Mouse (Mus musculus): ENCODE results near the gene Kcnq2. TPM values are rescaled to one million over a fixed set of nuclear protein-coding genes. Genes with fewer than 3 reads are reported as not detected.

Gene Kcnq2
- 30.7 and 34.3 TPM in 2 replicates for polyA plus RNA-seq (2016; fragmentation: Nextera tagmentation; extraction: Ambion mirVana)

DNA sequence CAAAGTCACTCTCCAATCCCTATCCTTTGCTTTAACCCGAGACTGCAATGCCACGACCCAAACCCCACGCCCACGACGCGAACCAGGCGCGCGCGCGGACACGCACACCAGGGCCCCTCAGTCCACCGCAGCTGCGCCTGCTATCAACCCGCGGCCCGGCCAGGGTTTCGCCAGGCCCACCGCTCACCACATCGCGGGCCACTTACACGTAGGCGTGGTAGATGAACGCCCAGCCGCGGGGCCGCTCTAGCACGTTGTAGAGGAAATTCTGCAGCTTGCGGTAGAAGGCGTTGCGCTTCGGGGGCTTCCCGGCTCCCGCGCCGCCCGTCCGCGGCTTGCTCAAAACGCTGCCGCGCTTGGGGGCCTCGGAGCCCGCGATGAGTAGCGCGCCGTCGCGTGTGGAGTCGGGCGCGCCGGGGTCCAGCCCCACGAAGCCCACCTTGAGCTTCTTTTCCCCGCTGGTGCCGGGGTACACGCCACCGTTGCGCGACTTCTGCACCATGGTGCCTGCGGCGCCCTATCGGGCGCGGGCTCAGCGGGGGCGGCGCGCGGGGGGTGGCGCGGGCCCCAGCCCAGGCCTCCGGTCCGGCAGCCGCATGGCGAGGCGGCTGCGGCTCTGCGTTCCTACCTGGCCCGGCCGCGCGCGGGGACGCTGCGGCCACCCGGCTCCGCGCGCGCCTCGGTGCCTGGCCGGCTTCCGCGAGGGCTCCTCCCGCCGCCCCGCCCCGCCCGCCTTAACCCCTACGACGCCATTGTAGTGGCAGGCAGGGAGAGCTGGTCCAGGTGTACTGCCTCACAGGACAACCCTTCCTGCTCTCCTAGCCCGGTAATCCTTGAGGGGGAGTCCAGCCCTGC lies at the start of gene Kcnq2:
Gene Kcnq2 (minus strand): TSS at position 710 of the 855 bp plus-strand sequence.
- Histone ChIP-seq H3K27ac (replicated peaks) (peak within 1 kb of the TSS; percentile 93), H3K27me3 (peaks cover 71% of the 10 kb centered on the region)

DNA sequence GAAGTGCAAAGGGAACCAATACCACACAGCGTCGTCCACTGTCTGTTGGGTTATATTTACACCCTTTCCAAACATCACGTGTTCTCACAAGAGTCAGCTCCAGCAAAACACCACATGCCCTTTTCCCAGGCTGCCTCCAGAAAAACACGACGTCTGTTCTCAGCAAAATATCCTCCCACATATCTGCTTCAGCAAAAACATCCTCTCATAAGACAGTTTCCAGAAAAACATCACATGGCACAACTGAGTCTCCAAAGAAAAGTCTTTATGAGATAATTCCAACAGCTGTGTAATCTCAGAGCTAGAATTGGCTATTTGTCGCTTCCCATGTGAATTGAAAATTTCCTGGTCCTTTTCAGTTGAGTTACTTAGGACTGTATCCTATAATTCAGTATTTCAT lies 45.8 kb upstream of the Kcnq2 start:
- Histone ChIP-seq H3K9ac (replicated peaks) (no peak overlapping the region), H3K27me3 (peaks cover 8% of the 10 kb centered on the region; the same call in 1 of the 2 replicates), H3K36me3 (no peaks in the 10 kb centered on the region), H3K4me2 (replicated peaks) (no peak overlapping the region), H3K27ac (replicated peaks) (no peak overlapping the region), H3K4me1 (no peaks in the 10 kb centered on the region), H3K9me3 (no peaks in the 10 kb centered on the region), H3K4me3 (no peak overlapping the region)
- ATAC-seq (ENCODE audit: low FRiP score, low read depth), result no peak
- WGBS, result 79% methylated on average over 6 of the region's 6 CpGs

More for the DNA sequence above, at the start of gene Kcnq2:
- ATAC-seq (ENCODE audit: low FRiP score, low read depth), result peak; percentile 69
- H3K4me1 ChIP-seq, result peaks cover 18% of the 10 kb centered on the region
- under 1% methylated on average over 98 of the region's 104 CpGs for WGBS
- peak within 1 kb of the TSS; percentile 76 for H3K4me3 ChIP-seq
- H3K9ac ChIP-seq (replicated peaks), result peak within 1 kb of the TSS; percentile 80
- no peaks in the 10 kb centered on the region for H3K36me3 ChIP-seq
- H3K9me3 ChIP-seq, result no peaks in the 10 kb centered on the region
- H3K4me2 ChIP-seq (replicated peaks), result peak within 1 kb of the TSS; percentile 85

DNA sequence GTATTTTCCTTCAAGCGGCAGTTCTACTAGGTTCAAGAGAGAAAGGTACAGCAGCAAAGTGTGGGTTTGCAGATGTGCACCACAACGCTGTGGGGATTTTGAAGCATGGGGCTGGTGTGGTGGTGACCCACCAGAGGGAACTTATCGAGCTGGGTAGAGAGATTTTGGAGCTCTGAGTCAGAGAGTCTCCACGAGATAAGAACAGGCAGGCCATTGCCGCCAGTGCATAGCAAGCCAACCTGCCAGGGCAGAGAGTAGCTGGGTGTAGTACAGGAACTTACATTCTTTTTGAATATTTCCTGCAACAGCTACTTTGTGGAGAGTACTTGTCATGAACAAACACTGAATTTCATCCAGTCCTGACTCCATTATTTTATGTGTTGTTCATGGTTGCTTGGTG lies 43.4 kb upstream of the Kcnq2 start:
- H3K4me1 ChIP-seq, result no peaks in the 10 kb centered on the region
- no peak overlapping the region for H3K4me3 ChIP-seq
- H3K4me2 ChIP-seq (replicated peaks), result no peak overlapping the region
- ATAC-seq (ENCODE audit: low FRiP score, low read depth), result no peak
- H3K9me3 ChIP-seq, result no peaks in the 10 kb centered on the region
- no peak overlapping the region for H3K27ac ChIP-seq (replicated peaks)
- H3K9ac ChIP-seq (replicated peaks), result no peak overlapping the region
- no peaks in the 10 kb centered on the region for H3K36me3 ChIP-seq
- WGBS, result 87% methylated on average over 5 of the region's 5 CpGs
- H3K27me3 ChIP-seq, result no peaks in the 10 kb centered on the region

DNA sequence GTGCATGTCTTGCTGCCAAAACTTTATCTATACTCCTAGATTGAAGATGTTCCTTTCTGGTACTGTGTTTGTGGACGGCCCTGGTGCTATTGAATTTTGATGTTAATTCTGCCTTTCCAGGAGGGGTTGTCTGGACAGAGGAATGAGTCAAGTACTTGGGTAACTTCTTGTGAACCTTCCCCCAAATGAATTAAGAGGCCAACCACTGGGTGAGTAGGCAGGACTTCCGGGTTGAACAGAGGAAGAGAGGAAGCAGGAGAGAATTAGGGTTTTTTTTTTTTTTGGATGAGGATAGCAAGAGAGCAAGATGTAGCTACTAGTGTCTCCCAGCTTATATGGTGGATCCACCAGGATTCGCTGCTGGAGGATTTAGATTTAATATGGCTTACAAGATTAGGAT lies 42.9 kb upstream of the Kcnq2 start:
- Histone ChIP-seq H3K4me1 (no peaks in the 10 kb centered on the region), H3K4me3 (no peak overlapping the region), H3K9me3 (no peaks in the 10 kb centered on the region), H3K27ac (replicated peaks) (no peak overlapping the region), H3K36me3 (no peaks in the 10 kb centered on the region), H3K27me3 (no peaks in the 10 kb centered on the region), H3K9ac (replicated peaks) (no peak overlapping the region), H3K4me2 (replicated peaks) (no peak overlapping the region)
- ATAC-seq (ENCODE audit: low FRiP score, low read depth), result no peak
- 79% methylated on average over 3 of the region's 3 CpGs for WGBS

DNA sequence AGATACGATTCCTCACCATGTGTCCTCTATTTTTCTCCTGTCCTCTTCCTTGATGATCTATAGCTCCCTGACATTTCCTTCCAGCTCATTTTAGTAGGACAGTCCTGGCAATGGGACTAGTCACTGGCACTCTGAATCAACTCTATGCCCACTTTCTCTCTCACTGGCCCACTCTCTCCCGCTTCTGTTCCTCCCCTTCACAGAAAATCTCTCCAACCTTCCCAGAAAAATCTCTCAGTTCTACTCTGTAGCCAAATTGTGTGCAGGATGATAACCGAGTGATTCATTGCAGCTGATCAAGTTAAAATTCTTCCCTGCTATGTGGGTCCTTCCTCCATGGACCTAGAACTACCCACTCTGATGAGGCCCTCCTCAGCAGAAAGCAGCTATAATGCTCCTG lies 39.5 kb upstream of the Kcnq2 start:
- no peak for ATAC-seq (ENCODE audit: low FRiP score, low read depth)
- Histone ChIP-seq H3K27me3 (no peaks in the 10 kb centered on the region), H3K36me3 (no peaks in the 10 kb centered on the region), H3K27ac (replicated peaks) (no peak overlapping the region), H3K4me3 (no peak overlapping the region), H3K4me1 (no peaks in the 10 kb centered on the region), H3K9ac (replicated peaks) (no peak overlapping the region), H3K9me3 (no peaks in the 10 kb centered on the region), H3K4me2 (replicated peaks) (no peak overlapping the region)
- 93% methylated on average over 3 of the region's 3 CpGs for WGBS

DNA sequence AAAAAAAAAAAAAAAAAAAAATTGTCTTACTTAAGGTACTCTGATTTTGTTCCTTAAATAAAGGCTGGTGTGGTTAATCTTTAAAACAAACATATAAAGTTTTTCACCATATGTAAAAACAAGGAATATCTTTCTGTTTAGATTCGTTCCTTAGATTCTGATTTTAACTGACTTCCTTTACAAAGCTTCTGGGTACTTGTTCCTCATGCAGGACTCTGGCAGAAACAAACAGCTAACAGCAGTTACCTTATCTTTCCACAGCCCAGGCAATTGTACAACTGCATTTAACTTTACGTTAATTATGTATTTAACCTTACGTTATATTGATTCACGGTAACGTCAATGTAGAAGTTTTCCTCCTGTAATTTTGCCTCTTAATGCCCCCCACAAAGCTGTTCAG lies 31.4 kb upstream of the Kcnq2 start:
- ATAC-seq (ENCODE audit: low FRiP score, low read depth), result no peak
- no peak overlapping the region for H3K4me2 ChIP-seq (replicated peaks)
- no peak overlapping the region for H3K9ac ChIP-seq (replicated peaks)
- H3K4me1 ChIP-seq, result no peaks in the 10 kb centered on the region
- no peaks in the 10 kb centered on the region; the same call in 1 of the 2 replicates for H3K27me3 ChIP-seq
- WGBS, result 91% methylated on average over 5 of the region's 5 CpGs
- H3K4me3 ChIP-seq, result no peak overlapping the region
- H3K27ac ChIP-seq (replicated peaks), result no peak overlapping the region
- no peaks in the 10 kb centered on the region for H3K9me3 ChIP-seq
- no peaks in the 10 kb centered on the region for H3K36me3 ChIP-seq

DNA sequence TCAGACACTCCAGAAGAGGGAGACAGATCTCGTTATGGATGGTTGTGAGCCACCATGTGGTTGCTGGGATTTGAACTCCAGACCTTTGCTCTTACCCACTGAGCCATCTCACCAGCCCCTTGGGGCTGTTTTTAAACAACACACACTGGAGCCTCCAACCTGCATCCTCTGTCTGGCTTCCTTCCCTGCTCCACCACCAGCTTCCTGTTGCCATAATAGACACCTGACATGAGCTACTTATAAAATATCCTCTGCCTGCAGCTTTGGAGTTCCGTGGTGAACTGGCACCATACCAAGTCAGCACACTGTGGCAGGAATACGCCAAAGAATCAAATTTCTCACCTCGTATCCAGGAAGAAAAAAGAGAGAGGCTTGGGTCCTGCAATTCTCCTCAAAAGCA lies 25.7 kb upstream of the Kcnq2 start:
- Histone ChIP-seq H3K27me3 (peaks cover 24% of the 10 kb centered on the region), H3K4me1 (peaks cover 29% of the 10 kb centered on the region), H3K4me3 (no peak overlapping the region), H3K9ac (replicated peaks) (no peak overlapping the region), H3K9me3 (no peaks in the 10 kb centered on the region), H3K27ac (replicated peaks) (no peak overlapping the region), H3K36me3 (no peaks in the 10 kb centered on the region), H3K4me2 (replicated peaks) (no peak overlapping the region)
- ATAC-seq (ENCODE audit: low FRiP score, low read depth), result no peak
- 76% methylated on average over 4 of the region's 4 CpGs for WGBS

DNA sequence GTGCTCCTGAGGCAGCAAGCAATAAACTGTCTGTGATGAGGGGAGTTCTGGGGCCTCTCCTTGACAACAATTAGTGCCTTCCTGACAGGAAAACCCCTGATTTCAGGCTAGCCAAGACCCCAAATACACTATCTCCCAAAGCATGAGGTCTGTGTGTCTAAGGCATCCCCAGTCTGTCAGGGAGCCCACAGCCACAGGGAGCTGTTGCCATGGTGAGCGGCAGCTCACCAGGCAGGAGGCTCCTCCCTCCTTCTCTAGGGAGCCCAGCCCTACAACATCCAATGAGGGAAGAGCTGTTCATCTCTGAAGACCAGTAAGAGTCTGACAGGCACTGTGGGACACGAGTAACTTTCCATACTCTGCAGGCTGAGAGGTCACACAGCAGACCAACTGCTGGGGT lies 24.7 kb upstream of the Kcnq2 start:
- no peak overlapping the region for H3K9ac ChIP-seq (replicated peaks)
- H3K4me2 ChIP-seq (replicated peaks), result peak overlapping the region; percentile 14; the same call in 1 of the 2 replicates
- H3K36me3 ChIP-seq, result no peaks in the 10 kb centered on the region
- H3K4me1 ChIP-seq, result peaks cover 30% of the 10 kb centered on the region
- H3K27me3 ChIP-seq, result peaks cover 35% of the 10 kb centered on the region
- WGBS, result 0% methylated on average over 2 of the region's 2 CpGs
- peak; percentile 87 for ATAC-seq (ENCODE audit: low FRiP score, low read depth)
- H3K27ac ChIP-seq (replicated peaks), result peak overlapping the region; percentile 50
- H3K9me3 ChIP-seq, result no peaks in the 10 kb centered on the region
- H3K4me3 ChIP-seq, result no peak overlapping the region

DNA sequence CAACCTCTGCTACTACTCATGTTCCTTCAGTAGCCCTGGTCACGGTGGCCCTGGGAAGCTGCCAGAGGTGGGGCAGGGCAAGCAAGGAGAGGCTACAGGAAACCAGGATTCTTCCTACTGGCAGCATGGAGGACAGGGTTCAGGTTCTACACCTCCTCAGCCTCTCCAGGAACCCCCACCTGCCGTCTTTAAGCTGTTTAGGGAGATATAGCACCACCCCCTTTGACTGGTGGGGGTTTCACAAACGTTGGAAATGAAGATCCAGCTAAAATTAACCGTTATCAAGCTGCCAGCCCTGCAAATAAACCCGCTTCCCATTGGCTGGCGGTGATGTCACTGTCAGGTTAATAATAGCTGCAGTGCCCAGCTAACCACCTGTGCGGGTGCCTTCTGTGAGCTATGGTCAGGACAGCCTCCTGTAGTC lies 24.0 kb upstream of the Kcnq2 start:
- Histone ChIP-seq H3K36me3 (no peaks in the 10 kb centered on the region), H3K27ac (replicated peaks) (peak overlapping the region; percentile 50), H3K4me3 (no peak overlapping the region), H3K9me3 (no peaks in the 10 kb centered on the region), H3K4me2 (replicated peaks) (no peak overlapping the region), H3K27me3 (peaks cover 38% of the 10 kb centered on the region), H3K4me1 (peaks cover 30% of the 10 kb centered on the region), H3K9ac (replicated peaks) (no peak overlapping the region)
- WGBS, result 59% methylated on average over 7 of the region's 7 CpGs
- ATAC-seq (ENCODE audit: low FRiP score, low read depth), result no peak

DNA sequence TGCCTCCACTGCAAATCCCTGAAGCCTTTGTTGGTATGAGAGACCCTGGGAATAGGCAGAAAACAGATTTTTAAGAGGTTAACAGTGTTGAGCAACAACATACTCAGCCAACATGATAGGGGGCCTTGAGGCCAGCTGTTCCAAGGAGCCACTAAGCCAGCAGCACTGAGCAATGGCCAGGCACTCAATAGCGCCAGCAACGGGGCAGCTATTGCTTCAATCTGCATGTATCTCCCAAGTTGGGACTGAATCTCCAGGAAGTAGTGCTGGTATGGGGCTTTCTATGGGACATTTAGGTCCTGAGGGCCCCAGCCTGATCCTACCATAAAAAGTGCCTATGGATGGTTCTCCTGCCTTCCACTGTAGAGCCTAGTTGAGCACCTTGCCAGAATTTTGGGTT lies 23.4 kb upstream of the Kcnq2 start:
- 83% methylated on average over 2 of the region's 2 CpGs for WGBS
- no peak overlapping the region for H3K4me3 ChIP-seq
- H3K9ac ChIP-seq (replicated peaks), result no peak overlapping the region
- no peak for ATAC-seq (ENCODE audit: low FRiP score, low read depth)
- no peaks in the 10 kb centered on the region for H3K9me3 ChIP-seq
- peaks cover 30% of the 10 kb centered on the region for H3K4me1 ChIP-seq
- no peak overlapping the region for H3K4me2 ChIP-seq (replicated peaks)
- peaks cover 38% of the 10 kb centered on the region for H3K27me3 ChIP-seq
- no peaks in the 10 kb centered on the region for H3K36me3 ChIP-seq
- H3K27ac ChIP-seq (replicated peaks), result no peak overlapping the region

DNA sequence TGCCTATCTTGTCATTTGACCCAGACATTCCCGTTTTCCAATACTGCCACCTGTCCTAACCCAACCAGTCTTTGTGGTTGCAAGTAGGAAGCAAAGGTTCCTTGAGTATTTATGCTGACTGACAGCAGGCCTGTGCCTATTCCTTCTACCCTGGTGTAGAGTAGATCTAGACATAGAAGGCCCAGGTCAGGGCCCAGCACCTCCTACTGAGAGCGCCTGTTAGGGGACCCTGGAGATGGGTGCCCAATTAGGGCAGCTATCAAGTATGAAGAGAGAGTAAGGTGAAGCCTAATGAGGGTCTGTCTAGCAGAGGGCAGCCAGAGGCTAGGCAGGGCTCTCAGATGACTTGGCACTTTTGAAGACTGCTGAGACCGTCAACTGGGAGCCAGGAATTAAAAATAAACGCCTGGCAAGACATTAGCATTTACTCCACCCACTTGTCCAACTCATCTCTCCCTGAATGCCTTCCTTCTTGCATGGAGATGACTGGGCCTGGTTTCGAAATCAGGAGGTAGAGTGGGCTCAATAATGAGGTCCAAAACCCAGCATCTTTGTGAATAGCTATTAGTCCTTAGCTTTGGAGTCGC lies 22.7 kb upstream of the Kcnq2 start:
- H3K36me3 ChIP-seq, result no peaks in the 10 kb centered on the region
- no peaks in the 10 kb centered on the region for H3K9me3 ChIP-seq
- no peak overlapping the region for H3K9ac ChIP-seq (replicated peaks)
- no peak overlapping the region for H3K4me2 ChIP-seq (replicated peaks)
- ATAC-seq (ENCODE audit: low FRiP score, low read depth), result no peak
- H3K27ac ChIP-seq (replicated peaks), result no peak overlapping the region
- peaks cover 45% of the 10 kb centered on the region for H3K27me3 ChIP-seq
- no peak overlapping the region for H3K4me3 ChIP-seq
- peaks cover 30% of the 10 kb centered on the region for H3K4me1 ChIP-seq
- 80% methylated on average over 6 of the region's 6 CpGs for WGBS

DNA sequence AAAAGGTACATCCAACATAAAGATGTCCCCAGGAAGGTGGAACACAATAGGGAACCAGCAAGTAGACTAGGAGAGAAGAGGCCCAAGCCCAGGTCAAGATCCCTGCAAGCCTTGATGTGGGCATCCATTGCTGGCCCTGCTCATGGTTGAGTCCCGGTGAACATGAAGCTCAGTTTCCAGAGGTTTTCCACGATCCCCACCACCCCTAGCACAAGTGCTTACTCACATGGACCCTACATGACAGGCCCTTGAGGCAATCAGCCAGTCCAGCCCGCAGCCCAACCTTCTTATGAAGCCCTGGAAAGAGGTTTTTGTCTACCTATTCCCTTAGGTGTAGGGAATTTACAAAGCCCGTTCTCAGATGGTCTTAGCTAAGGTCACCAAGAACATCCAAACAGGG lies 22.1 kb upstream of the Kcnq2 start:
- H3K4me1 ChIP-seq, result peaks cover 30% of the 10 kb centered on the region
- H3K9me3 ChIP-seq, result no peaks in the 10 kb centered on the region
- WGBS, result 78% methylated on average over 4 of the region's 4 CpGs
- peaks cover 46% of the 10 kb centered on the region for H3K27me3 ChIP-seq
- peak overlapping the region; percentile 46 for H3K4me3 ChIP-seq
- peak overlapping the region; percentile 83 for H3K27ac ChIP-seq (replicated peaks)
- ATAC-seq (ENCODE audit: low FRiP score, low read depth), result no peak
- H3K36me3 ChIP-seq, result no peaks in the 10 kb centered on the region
- H3K9ac ChIP-seq (replicated peaks), result peak overlapping the region; percentile 58; the same call in 1 of the 2 replicates
- peak overlapping the region; percentile 63 for H3K4me2 ChIP-seq (replicated peaks)

Measured in midbrain, embryonic 12.5 days (tissue).